Mouse (Mus musculus): ENCODE data around the gene Zbtb9. TPM values are rescaled to one million over a fixed set of nuclear protein-coding genes. Genes with fewer than 3 reads are reported as not detected.

Gene Zbtb9
- polyA plus RNA-seq, 1 experiment from 2014 or later = 9.1 TPM

- peak; percentile 64 for ATAC-seq (ENCODE audit: low read depth)
- Histone ChIP-seq H3K9me3 (ENCODE audit: control insufficient read depth, low read length) (no peaks in the 10 kb centered on the region), H3K9ac (ENCODE audit: low read depth, low read length) (peak overlapping the region; percentile 54), H3K27ac (replicated peaks; ENCODE audit: low read depth, low read length) (peak overlapping the region; percentile 48), H3K4me2 (ENCODE audit: low read depth, low read length) (peak overlapping the region; percentile 69), H3K36me3 (ENCODE audit: control insufficient read depth, insufficient read depth, low read length) (peaks cover 17% of the 10 kb centered on the region), H3K4me3 (ENCODE audit: low read depth, low read length) (peak overlapping the region; percentile 38), H3K27me3 (replicated peaks; ENCODE audit: control insufficient read depth, insufficient read depth, low read length) (no peaks in the 10 kb centered on the region), H3K4me1 (ENCODE audit: control insufficient read depth, insufficient read depth, low read length) (peaks cover 49% of the 10 kb centered on the region)
- 0% methylated on average over 10 of the region's 11 CpGs for WGBS
- peak; percentile 92 for DNase-seq (ENCODE audit: low spot score)
These were observed 21.6 kb upstream of the Zbtb9 start for GRCm38 (mm10) chr17:26951406-26951805.

DNA sequence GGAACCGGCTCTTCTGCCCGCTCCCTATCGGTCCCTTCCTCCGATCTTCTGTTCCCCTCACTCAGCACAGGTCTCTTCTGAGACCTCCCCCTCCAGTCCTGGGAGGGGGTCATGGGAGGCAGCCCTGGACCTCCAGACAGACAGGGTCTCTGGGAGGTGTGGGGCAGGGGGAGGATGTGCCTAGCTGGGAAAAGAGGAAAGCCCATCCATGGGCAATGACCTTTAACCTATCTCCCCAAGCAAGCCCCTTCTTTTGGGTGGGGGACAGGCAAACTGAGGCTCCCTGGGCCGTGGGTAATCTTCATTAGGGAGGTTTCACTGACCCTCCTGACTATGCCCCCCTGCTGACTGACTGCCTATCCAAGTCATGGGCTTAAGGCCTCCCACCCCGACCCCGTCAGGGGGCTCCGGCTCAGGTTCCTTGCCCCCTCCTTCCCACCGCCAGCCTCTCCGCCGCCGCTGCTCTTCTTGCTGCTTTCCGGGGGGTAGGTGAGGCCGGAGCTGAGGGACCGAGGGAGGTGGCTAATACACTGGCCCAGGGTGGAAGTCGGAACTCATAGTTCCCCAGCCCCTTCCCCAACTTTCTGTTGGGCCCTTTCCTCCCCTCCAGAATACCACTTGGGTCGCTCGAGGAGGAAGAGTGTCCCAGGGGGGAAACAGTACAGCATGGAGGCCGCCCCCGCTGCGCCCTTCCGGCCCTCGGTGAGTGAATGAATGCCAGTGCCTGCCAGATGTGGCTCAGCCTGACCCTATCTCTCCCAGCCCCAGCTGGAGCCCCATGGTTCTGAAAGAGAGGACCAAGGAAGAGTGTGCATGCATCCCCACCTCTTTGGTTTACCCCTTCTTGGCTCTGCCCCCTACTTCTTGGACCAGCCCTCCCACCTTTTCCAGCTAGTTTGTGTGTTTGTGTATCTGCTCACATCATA is 20.8 kb upstream of the Zbtb9 start:
- no peaks in the 10 kb centered on the region for H3K27me3 ChIP-seq (replicated peaks; ENCODE audit: control insufficient read depth, insufficient read depth, low read length)
- H3K4me2 ChIP-seq (ENCODE audit: low read depth, low read length) = peak overlapping the region; percentile 69
- WGBS = 6% methylated on average over 20 of the region's 23 CpGs
- peak overlapping the region; percentile 44; the same call in 1 of the 2 replicates for H3K27ac ChIP-seq (replicated peaks; ENCODE audit: low read depth, low read length)
- peaks cover 48% of the 10 kb centered on the region for H3K4me1 ChIP-seq (ENCODE audit: control insufficient read depth, insufficient read depth, low read length)
- peak overlapping the region; percentile 54 for H3K9ac ChIP-seq (ENCODE audit: low read depth, low read length)
- no peak for DNase-seq (ENCODE audit: low spot score)
- H3K36me3 ChIP-seq (ENCODE audit: control insufficient read depth, insufficient read depth, low read length) = peaks cover 25% of the 10 kb centered on the region
- no peaks in the 10 kb centered on the region for H3K9me3 ChIP-seq (ENCODE audit: control insufficient read depth, low read length)
- peak overlapping the region; percentile 38 for H3K4me3 ChIP-seq (ENCODE audit: low read depth, low read length)
- 0 out of 2 replicates have a peak, but pooled peaks have one; percentile 19 for ATAC-seq (ENCODE audit: low read depth)

- H3K4me3 ChIP-seq (ENCODE audit: low read depth, low read length) = peak overlapping the region; percentile 38; the same call in 1 of the 2 replicates
- ATAC-seq (ENCODE audit: low read depth) (no peak), DNase-seq (ENCODE audit: low spot score) (no peak)
- H3K9me3 ChIP-seq (ENCODE audit: control insufficient read depth, low read length) = no peaks in the 10 kb centered on the region
- 24% methylated on average over 6 of the region's 6 CpGs for WGBS
- peak overlapping the region; percentile 12; the same call in 1 of the 2 replicates for H3K9ac ChIP-seq (ENCODE audit: low read depth, low read length)
- no peak overlapping the region for H3K27ac ChIP-seq (replicated peaks; ENCODE audit: low read depth, low read length)
- H3K4me1 ChIP-seq (ENCODE audit: control insufficient read depth, insufficient read depth, low read length) = peaks cover 43% of the 10 kb centered on the region
- H3K36me3 ChIP-seq (ENCODE audit: control insufficient read depth, insufficient read depth, low read length) = peaks cover 35% of the 10 kb centered on the region
- peak overlapping the region; percentile 69 for H3K4me2 ChIP-seq (ENCODE audit: low read depth, low read length)
- no peaks in the 10 kb centered on the region for H3K27me3 ChIP-seq (replicated peaks; ENCODE audit: control insufficient read depth, insufficient read depth, low read length)
These were observed 19.8 kb upstream of the Zbtb9 start for GRCm38 (mm10) chr17:26953201-26953600.

DNA sequence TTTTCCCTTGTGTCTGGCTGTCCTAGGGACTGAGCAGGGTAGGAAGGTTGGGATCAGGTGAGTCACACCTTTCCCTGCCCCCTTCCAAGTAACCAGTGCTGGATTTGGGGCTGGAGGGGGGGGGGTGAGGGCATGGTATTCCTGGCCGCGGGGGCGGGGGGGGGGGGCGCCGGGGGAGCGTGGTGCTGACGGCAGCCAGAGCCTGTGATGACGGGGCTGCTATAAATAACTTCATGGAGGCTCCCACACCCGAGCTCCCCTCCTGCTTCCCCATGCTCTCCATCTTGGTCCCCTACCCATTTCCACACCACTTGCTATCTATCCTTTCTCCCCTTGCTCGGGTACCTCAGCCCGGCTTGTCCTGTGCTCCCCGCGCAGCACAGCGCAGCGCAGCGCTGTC is 19.2 kb upstream of the Zbtb9 start:
- ATAC-seq (ENCODE audit: low read depth) (no peak), DNase-seq (ENCODE audit: low spot score) (no peak)
- Histone ChIP-seq H3K27ac (replicated peaks; ENCODE audit: low read depth, low read length) (no peak overlapping the region), H3K27me3 (replicated peaks; ENCODE audit: control insufficient read depth, insufficient read depth, low read length) (no peaks in the 10 kb centered on the region), H3K4me2 (ENCODE audit: low read depth, low read length) (peak overlapping the region; percentile 69), H3K9ac (ENCODE audit: low read depth, low read length) (peak overlapping the region; percentile 37), H3K9me3 (ENCODE audit: control insufficient read depth, low read length) (no peaks in the 10 kb centered on the region), H3K4me3 (ENCODE audit: low read depth, low read length) (0 out of 2 replicates have a peak overlapping the region, but pooled peaks have one; percentile 3), H3K36me3 (ENCODE audit: control insufficient read depth, insufficient read depth, low read length) (peaks cover 41% of the 10 kb centered on the region), H3K4me1 (ENCODE audit: control insufficient read depth, insufficient read depth, low read length) (peaks cover 43% of the 10 kb centered on the region)
- 30% methylated on average over 7 of the region's 16 CpGs for WGBS

GRCm38 (mm10) chr17:26956309-26956708 is 16.7 kb upstream of the Zbtb9 start:
- peaks cover 66% of the 10 kb centered on the region for H3K36me3 ChIP-seq (ENCODE audit: control insufficient read depth, insufficient read depth, low read length)

GRCm38 (mm10) chr17:26956895-26957294 is 16.1 kb upstream of the Zbtb9 start:
- Histone ChIP-seq H3K36me3 (ENCODE audit: control insufficient read depth, insufficient read depth, low read length) (peaks cover 72% of the 10 kb centered on the region), H3K4me2 (ENCODE audit: low read depth, low read length) (no peak overlapping the region)
- WGBS = 87% methylated on average over 18 of the region's 18 CpGs

More at GRCm38 (mm10) chr17:26956309-26956708, 16.7 kb upstream of the Zbtb9 start:
- no peak overlapping the region; the same call in 1 of the 2 replicates for H3K9ac ChIP-seq (ENCODE audit: low read depth, low read length)
- no peak overlapping the region for H3K4me2 ChIP-seq (ENCODE audit: low read depth, low read length)
- peaks cover 27% of the 10 kb centered on the region for H3K4me1 ChIP-seq (ENCODE audit: control insufficient read depth, insufficient read depth, low read length)
- ATAC-seq (ENCODE audit: low read depth) (no peak), DNase-seq (ENCODE audit: low spot score) (no peak)
- WGBS = 84% methylated on average over 5 of the region's 5 CpGs
- H3K4me3 ChIP-seq (ENCODE audit: low read depth, low read length) = no peak overlapping the region
- no peak overlapping the region for H3K27ac ChIP-seq (replicated peaks; ENCODE audit: low read depth, low read length)
- H3K9me3 ChIP-seq (ENCODE audit: control insufficient read depth, low read length) = no peaks in the 10 kb centered on the region
- no peaks in the 10 kb centered on the region for H3K27me3 ChIP-seq (replicated peaks; ENCODE audit: control insufficient read depth, insufficient read depth, low read length)

DNA sequence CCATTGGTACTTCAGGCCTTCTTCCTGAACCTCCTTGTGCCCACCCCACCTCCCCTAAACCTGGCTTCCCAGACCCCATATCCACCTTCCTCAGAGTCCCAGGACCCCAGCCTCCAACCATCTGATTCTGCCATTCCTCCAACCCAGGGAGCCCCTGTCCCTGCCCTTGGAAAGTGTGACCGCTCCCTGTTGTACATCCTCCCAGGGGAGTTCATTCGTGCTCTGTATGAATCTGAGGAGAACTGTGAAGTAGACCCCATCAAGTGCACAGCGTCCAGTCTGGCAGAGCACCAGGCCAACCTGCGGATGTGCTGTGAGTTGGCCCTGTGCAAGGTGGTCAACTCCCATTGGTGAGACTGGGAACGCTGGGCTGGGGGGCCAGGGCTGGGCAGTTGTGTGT is 15.1 kb upstream of the Zbtb9 start:
- Histone ChIP-seq H3K4me3 (ENCODE audit: low read depth, low read length) (no peak overlapping the region), H3K9ac (ENCODE audit: low read depth, low read length) (no peak overlapping the region), H3K27me3 (replicated peaks; ENCODE audit: control insufficient read depth, insufficient read depth, low read length) (no peaks in the 10 kb centered on the region), H3K4me1 (ENCODE audit: control insufficient read depth, insufficient read depth, low read length) (peaks cover 12% of the 10 kb centered on the region; the same call in 1 of the 2 replicates), H3K9me3 (ENCODE audit: control insufficient read depth, low read length) (no peaks in the 10 kb centered on the region), H3K27ac (replicated peaks; ENCODE audit: low read depth, low read length) (no peak overlapping the region), H3K4me2 (ENCODE audit: low read depth, low read length) (no peak overlapping the region), H3K36me3 (ENCODE audit: control insufficient read depth, insufficient read depth, low read length) (peaks cover 82% of the 10 kb centered on the region)
- 95% methylated on average over 5 of the region's 5 CpGs for WGBS
- ATAC-seq (ENCODE audit: low read depth) = no peak
- DNase-seq (ENCODE audit: low spot score) = no peak

More at GRCm38 (mm10) chr17:26956895-26957294, 16.1 kb upstream of the Zbtb9 start:
- H3K4me1 ChIP-seq (ENCODE audit: control insufficient read depth, insufficient read depth, low read length) = peaks cover 21% of the 10 kb centered on the region
- H3K9ac ChIP-seq (ENCODE audit: low read depth, low read length) = no peak overlapping the region
- ATAC-seq (ENCODE audit: low read depth) (no peak), DNase-seq (ENCODE audit: low spot score) (no peak)
- no peak overlapping the region for H3K4me3 ChIP-seq (ENCODE audit: low read depth, low read length)
- H3K27ac ChIP-seq (replicated peaks; ENCODE audit: low read depth, low read length) = no peak overlapping the region
- no peaks in the 10 kb centered on the region for H3K9me3 ChIP-seq (ENCODE audit: control insufficient read depth, low read length)
- no peaks in the 10 kb centered on the region for H3K27me3 ChIP-seq (replicated peaks; ENCODE audit: control insufficient read depth, insufficient read depth, low read length)

- H3K27ac ChIP-seq (replicated peaks; ENCODE audit: low read depth, low read length) = no peak overlapping the region
- H3K9ac ChIP-seq (ENCODE audit: low read depth, low read length) = no peak overlapping the region
- ATAC-seq (ENCODE audit: low read depth) (no peak), DNase-seq (ENCODE audit: low spot score) (no peak)
- no peak overlapping the region for H3K4me3 ChIP-seq (ENCODE audit: low read depth, low read length)
- peaks cover 86% of the 10 kb centered on the region for H3K36me3 ChIP-seq (ENCODE audit: control insufficient read depth, insufficient read depth, low read length)
- 60% methylated on average over 4 of the region's 5 CpGs for WGBS
- no peaks in the 10 kb centered on the region for H3K27me3 ChIP-seq (replicated peaks; ENCODE audit: control insufficient read depth, insufficient read depth, low read length)
- no peak overlapping the region for H3K4me2 ChIP-seq (ENCODE audit: low read depth, low read length)
- no peaks in the 10 kb centered on the region for H3K9me3 ChIP-seq (ENCODE audit: control insufficient read depth, low read length)
- H3K4me1 ChIP-seq (ENCODE audit: control insufficient read depth, insufficient read depth, low read length) = peaks cover 2% of the 10 kb centered on the region; the same call in 1 of the 2 replicates
These were observed 14.1 kb upstream of the Zbtb9 start for GRCm38 (mm10) chr17:26958880-26959279.

All from embryonic facial prominence, embryonic 14.5 days (tissue).